Mouse (Mus musculus) adipocyte (in vitro differentiated cells): ENCODE measurements around the gene Pomgnt2.

ENCODE experiments used
- DNase-seq: peaks from one replicate; pipeline ENCODE4 v3.0.0-alpha.2; 2016; ENCODE audit warnings: low spot score

The Pomgnt2 gene

DNA sequence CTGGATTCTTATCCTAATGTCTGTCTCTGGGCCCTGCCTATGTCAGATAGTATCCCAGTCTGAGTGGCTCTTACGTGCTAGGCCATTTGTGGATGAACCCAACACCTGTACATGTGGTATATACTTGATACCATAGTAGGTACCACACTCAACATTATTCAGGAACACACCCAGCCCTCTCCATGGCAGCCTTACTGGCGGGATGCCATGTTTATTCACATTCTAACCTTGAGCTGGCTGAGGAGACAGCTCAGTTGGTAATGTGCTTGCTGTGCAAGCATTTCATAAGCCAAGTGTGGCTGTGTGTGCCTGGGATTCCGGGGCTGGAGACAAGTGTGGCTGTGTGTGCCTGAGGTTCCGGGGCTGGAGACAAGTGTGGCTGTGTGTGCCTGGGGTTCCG lies 28.7 kb downstream of the Pomgnt2 start:
- DNase-seq, result peak; percentile 36

DNA sequence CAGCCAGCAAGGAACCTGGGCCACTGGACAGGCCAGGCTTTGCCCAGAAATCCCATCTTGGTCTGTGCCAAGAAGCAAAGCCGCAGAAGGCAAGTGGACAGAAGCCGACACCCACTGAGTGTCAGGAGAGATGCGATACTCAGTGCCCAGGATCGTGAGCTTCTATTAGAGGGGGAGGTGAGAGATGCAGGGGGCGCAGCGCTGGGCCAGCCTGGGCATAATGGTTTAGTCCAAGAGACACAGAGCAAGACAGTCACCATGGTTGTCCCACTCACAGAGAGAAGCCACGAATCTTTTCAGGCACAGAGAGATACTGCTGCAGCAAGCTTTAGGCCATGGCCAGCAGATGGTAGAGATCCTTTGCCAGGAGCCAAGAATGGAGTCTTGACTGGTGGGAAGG lies 32.0 kb downstream of the Pomgnt2 start:
- DNase-seq, result no peak

GRCm38 (mm10) chr9:121959966-121960635 lies 36.8 kb downstream of the Pomgnt2 start:
- peak; percentile 64 for DNase-seq

- no peak for DNase-seq
Observed at GRCm38 (mm10) chr9:121952596-121952995, 44.3 kb downstream of the Pomgnt2 start.

DNA sequence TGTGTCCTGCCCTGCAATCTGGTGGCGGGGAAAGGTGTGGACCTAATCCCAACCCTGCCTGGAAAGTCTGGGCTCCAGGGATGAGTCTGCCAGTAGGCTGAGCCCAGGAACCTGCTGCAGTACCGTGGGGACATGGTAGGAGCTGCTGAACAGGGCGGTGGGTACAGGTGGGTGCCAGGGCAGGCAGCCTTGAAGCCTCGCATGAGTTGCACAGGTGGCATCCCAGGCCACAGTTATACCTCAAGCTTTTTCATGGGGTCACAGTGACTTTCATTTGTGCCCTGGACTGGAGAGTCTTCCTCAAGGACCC lies 45.8 kb downstream of the Pomgnt2 start:
- no peak for DNase-seq

- DNase-seq, result peak; percentile 65
Observed at GRCm38 (mm10) chr9:121950418-121951113, 46.3 kb downstream of the Pomgnt2 start, which contains the start of gene Fam198a. Fam198a (plus strand) TSS chr9:121950988.

DNA sequence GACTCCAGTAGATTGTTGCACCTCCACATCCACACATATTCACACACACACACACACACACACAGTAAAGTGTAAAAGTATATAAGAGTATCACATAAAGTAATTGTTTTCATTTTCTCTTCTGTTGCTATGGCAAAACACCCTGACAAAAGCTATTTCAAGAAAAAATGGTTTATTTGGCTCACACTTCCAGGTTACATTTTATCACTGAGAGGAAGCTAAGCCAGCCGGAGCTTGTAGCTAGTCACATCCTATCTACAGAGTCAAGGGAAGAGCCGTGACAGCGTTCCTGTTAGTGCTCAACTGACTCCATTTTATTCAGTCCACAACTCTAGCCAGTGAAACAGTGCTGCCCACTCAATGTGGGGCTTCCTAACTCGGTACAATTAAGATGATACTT lies 48.5 kb downstream of the Pomgnt2 start:
- DNase-seq, result no peak

DNA sequence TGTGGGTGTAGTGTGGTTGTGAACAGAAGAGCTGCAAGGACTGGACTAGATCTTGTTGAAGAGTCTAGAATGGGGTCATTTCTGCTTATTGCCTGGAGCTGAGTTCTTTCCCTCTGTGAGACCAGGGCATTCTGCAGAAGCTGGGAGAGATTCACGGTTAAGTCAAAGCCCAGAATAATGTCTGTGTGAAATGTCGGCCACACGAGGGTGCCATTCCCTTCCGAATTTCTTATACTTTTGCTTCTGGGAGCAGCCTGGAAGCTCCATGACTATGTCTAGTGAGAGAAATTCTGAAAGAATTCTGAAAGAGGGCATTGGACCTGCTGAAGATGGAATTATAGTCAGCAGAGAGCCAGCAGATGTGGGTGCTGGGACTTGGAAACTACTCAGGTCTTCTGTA lies 49.1 kb downstream of the Pomgnt2 start:
- peak; percentile 84 for DNase-seq

DNA sequence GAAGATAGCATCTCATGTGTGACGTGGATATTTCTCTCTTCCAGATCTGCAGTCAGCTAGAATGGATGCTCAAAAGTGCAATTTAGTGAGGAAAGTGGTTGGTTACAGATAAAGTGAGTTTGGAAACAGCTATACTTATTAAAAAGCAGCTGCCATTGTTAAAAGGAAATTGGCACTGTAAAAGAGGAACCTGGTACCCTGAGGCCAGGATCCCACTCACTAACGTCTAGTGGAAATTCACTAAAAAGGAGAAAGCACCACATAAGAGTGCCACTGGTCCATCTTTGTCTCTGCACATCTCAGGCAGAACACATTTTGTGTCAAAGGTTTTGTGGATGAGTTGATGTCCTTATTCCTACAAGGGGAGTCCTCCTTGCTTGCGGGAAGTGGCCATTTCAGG lies 53.3 kb downstream of the Pomgnt2 start:
- DNase-seq, result no peak

DNA sequence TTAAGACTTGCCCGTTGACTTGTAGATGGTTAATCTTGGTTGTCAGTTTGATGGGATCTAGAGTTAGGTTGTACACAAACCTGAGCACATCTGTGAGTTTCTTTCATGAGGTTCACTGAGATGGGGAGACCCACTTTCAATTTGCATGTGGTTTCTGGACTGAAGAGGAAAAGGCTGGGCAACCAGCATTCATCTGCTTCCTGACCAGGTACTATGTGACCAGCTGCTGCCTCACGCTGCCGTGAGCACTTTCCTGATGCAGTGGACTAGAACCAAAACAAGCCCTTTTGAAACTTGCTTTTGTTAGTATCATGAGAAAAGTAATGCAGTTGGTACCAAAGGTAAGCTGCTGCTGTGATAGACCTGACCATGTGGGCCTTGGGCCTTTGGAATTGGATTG lies 53.9 kb downstream of the Pomgnt2 start:
- no peak for DNase-seq

GRCm38 (mm10) chr9:121937944-121938355 lies 59.0 kb downstream of the Pomgnt2 start:
- DNase-seq, result peak; percentile 41

DNA sequence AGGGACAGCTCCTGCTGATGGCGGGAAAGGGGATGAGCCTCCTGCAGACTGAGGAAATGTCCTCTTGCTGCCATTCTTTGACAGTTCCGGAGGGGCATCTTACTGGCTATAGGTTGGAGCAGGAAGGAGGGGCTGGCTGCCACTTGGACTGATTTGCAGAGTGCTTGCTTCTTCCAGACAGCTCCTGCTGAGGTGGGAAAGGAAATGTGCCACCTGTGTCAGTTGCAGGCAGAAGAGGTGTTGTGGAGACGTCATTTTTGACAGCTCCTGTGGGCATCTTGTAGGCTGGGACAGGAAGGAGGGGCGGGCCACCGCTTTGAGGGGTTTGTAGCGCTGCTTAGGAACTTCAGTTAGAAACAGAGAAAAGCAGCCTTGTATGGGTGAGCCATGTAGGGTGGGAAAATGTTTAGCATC lies 59.5 kb downstream of the Pomgnt2 start:
- no peak for DNase-seq

GRCm38 (mm10) chr9:121936952-121937351 lies 60.0 kb downstream of the Pomgnt2 start:
- DNase-seq, result peak; percentile 65

GRCm38 (mm10) chr9:121934856-121935255 lies 62.1 kb downstream of the Pomgnt2 start:
- DNase-seq, result no peak
